Mouse (Mus musculus) limb, embryonic 14.5 days (tissue): ENCODE results near the gene Loxl1. TPM values are rescaled to one million over a fixed set of nuclear protein-coding genes. Genes with fewer than 3 reads are reported as not detected.

Experiments used
- ATAC-seq: fragments of 200-750 bp; cut with Nextera tagmentation; 2 replicates; pipeline ENCODE4 v1.8.0; 2017; ENCODE audit warnings: low read depth, moderate number of reproducible peaks, moderate TSS enrichment; ENCODE audit not compliant: low FRiP score
- DNase-seq: peaks from one replicate; pipeline ENCODE4 v3.0.0-alpha.2; 2015; ENCODE audit warnings: low spot score
- H3K27ac ChIP-seq: fragments of 300-500 bp; sonication (generic); replicated peaks from 2 replicates; pipeline ENCODE4 v1.5.1; 2014; ENCODE audit warnings: low read depth, mild to moderate bottlenecking, low read length, moderate library complexity, mixed read lengths
- H3K27me3 ChIP-seq: fragments of 300-500 bp; sonication (generic); 2 replicates; pipeline ENCODE4 v1.6.1; 2014; ENCODE audit warnings: low read length, mixed read lengths; ENCODE audit not compliant: control insufficient read depth, insufficient read depth
- H3K36me3 ChIP-seq: fragments of 300-500 bp; sonication (generic); 2 replicates; pipeline ENCODE4 v1.6.1; 2014; ENCODE audit warnings: mild to moderate bottlenecking, low read length, moderate library complexity, mixed read lengths; ENCODE audit not compliant: control insufficient read depth, insufficient read depth
- H3K4me1 ChIP-seq: fragments of 300-500 bp; sonication (generic); 2 replicates; pipeline ENCODE4 v1.6.1; 2014; ENCODE audit warnings: antibody characterized with exemption, low read length, mixed read lengths; ENCODE audit not compliant: control insufficient read depth, insufficient read depth
- H3K4me2 ChIP-seq: fragments of 300-500 bp; sonication (generic); replicated peaks from 2 replicates; pipeline ENCODE4 v1.6.1; 2014; ENCODE audit warnings: low read depth, mild to moderate bottlenecking, low read length, moderate library complexity; ENCODE audit not compliant: severe bottlenecking
- H3K4me3 ChIP-seq: fragments of 300-500 bp; sonication (generic); replicated peaks from 2 replicates; pipeline ENCODE4 v1.5.1; 2014; ENCODE audit warnings: low read length
- H3K9ac ChIP-seq: fragments of 300-500 bp; sonication (generic); 2 replicates; pipeline ENCODE4 v1.6.1; 2014; ENCODE audit warnings: mild to moderate bottlenecking, low read depth, low read length, moderate library complexity; ENCODE audit not compliant: severe bottlenecking
- H3K9me3 ChIP-seq: fragments of 300-500 bp; sonication (generic); 2 replicates; pipeline ENCODE4 v1.6.1; 2016; ENCODE audit warnings: low read length; ENCODE audit not compliant: control insufficient read depth
- POLR2A ChIP-seq: fragments of 200-500 bp; IDR thresholded peaks from 2 replicates; pipeline ENCODE4 v1.8.0; 2012; ENCODE audit warnings: inconsistent platforms, mild to moderate bottlenecking, moderate library complexity, borderline replicate concordance; ENCODE audit not compliant: insufficient read depth, insufficient read length; ENCODE audit errors: extremely low read depth
- WGBS: fragments of 180-500 bp; shearing (Covaris S2); extraction: QIAGEN DNeasy Blood & Tissue Kit; methylation state at CpG from one replicate; pipeline ENCODE4 v1.1.7; 2014; 5-methylcytosine and 5-hydroxymethylcytosine counted together
- polyA plus RNA-seq, 2 experiments: library from polyadenylated mRNA; depleted of rRNA in 1 of 2; stranded (reverse) in 1 of 2; unstranded in 1 of 2; fragments of >200 nt; fragmentation: Nextera tagmentation in 1 of 2; extraction: Ambion mirVana in 1 of 2; gene quantifications; 2 replicates each; pipeline versions ENCODE4 v1.2.1 to v1.2.3; 2012 to 2014

Loxl1 gene
- polyA plus RNA-seq, 2 experiments = 80.7 to 86.6 TPM

GRCm38 (mm10) chr9:58318317-58318716 is 5.3 kb upstream of the Loxl1 start:
- H3K36me3 ChIP-seq = no peaks in the 10 kb centered on the region
- ATAC-seq (no peak), DNase-seq (no peak)
- no peak overlapping the region for H3K4me2 ChIP-seq
- peaks cover 41% of the 10 kb centered on the region for H3K4me1 ChIP-seq
- TF ChIP-seq POLR2A = no peak
- WGBS = 76% methylated on average over 2 of the region's 3 CpGs
- H3K4me3 ChIP-seq = no peak overlapping the region
- H3K9ac ChIP-seq = no peak overlapping the region
- H3K9me3 ChIP-seq = no peaks in the 10 kb centered on the region
- no peaks in the 10 kb centered on the region for H3K27me3 ChIP-seq
- no peak overlapping the region for H3K27ac ChIP-seq

- Histone ChIP-seq H3K36me3 (no peaks in the 10 kb centered on the region), H3K9ac (no peak overlapping the region), H3K27me3 (no peaks in the 10 kb centered on the region), H3K4me1 (peaks cover 49% of the 10 kb centered on the region), H3K4me3 (no peak overlapping the region), H3K27ac (peak overlapping the region; percentile 61), H3K4me2 (no peak overlapping the region), H3K9me3 (no peaks in the 10 kb centered on the region)
- 51% methylated on average over 3 of the region's 3 CpGs for WGBS
- no peak for TF ChIP-seq POLR2A
- DNase-seq = no peak
- ATAC-seq = no peak
Observed at GRCm38 (mm10) chr9:58317381-58317780, 4.4 kb upstream of the Loxl1 start.

DNA sequence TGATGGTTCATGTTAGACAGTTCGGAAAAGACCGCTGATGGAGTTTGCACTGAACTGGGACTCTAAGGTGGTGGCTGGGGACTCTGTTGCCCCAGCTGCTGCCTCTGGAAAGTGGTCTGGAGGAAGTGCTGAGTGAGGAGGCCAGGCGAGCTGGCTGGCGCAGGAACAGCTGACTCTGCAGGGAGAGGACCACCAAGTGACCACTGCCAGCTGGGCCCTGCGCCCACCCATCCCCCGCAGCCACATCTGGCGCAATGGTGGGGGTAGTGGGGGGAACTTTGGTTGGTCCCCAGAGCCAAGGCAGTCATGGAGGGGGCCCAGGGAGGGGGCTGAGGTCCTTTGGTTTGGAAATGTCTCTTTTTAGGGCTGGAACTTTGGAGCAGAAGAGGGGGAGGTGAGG is 3.8 kb upstream of the Loxl1 start:
- H3K4me3 ChIP-seq = no peak overlapping the region
- no peaks in the 10 kb centered on the region for H3K36me3 ChIP-seq
- H3K4me1 ChIP-seq = peaks cover 50% of the 10 kb centered on the region
- H3K27ac ChIP-seq = no peak overlapping the region; the same call in 1 of the 2 replicates
- ATAC-seq = no peak
- H3K9ac ChIP-seq = no peak overlapping the region
- no peak for TF ChIP-seq POLR2A
- DNase-seq = no peak
- 48% methylated on average over 7 of the region's 7 CpGs for WGBS
- H3K9me3 ChIP-seq = no peaks in the 10 kb centered on the region
- no peaks in the 10 kb centered on the region for H3K27me3 ChIP-seq
- H3K4me2 ChIP-seq = no peak overlapping the region

DNA sequence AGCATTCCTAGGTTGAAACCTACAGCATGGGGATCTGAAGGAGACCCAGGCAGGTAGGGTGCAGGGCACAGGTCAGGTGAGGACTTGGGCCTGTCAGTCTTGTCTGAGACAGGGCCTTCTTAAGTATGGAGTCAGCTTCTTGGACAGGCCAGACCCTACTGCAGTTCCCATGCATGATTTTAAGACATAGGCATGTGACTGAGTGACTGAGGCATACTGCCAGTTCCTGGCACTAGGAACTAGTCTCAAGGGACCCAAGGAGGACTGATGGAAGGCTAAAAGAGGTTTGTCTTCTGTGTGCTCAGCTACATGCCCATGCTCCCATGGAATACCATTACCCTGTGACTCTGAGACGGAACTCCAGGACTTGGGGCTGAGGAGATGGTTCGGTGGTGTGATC is 2.9 kb upstream of the Loxl1 start:
- H3K4me2 ChIP-seq = no peak overlapping the region
- no peak overlapping the region for H3K9ac ChIP-seq
- TF ChIP-seq POLR2A = no peak
- 92% methylated on average over 2 of the region's 2 CpGs for WGBS
- peak overlapping the region; percentile 87 for H3K27ac ChIP-seq
- no peak for DNase-seq
- H3K36me3 ChIP-seq = no peaks in the 10 kb centered on the region
- H3K27me3 ChIP-seq = no peaks in the 10 kb centered on the region
- H3K9me3 ChIP-seq = no peaks in the 10 kb centered on the region
- no peak overlapping the region for H3K4me3 ChIP-seq
- H3K4me1 ChIP-seq = peaks cover 58% of the 10 kb centered on the region
- no peak for ATAC-seq

DNA sequence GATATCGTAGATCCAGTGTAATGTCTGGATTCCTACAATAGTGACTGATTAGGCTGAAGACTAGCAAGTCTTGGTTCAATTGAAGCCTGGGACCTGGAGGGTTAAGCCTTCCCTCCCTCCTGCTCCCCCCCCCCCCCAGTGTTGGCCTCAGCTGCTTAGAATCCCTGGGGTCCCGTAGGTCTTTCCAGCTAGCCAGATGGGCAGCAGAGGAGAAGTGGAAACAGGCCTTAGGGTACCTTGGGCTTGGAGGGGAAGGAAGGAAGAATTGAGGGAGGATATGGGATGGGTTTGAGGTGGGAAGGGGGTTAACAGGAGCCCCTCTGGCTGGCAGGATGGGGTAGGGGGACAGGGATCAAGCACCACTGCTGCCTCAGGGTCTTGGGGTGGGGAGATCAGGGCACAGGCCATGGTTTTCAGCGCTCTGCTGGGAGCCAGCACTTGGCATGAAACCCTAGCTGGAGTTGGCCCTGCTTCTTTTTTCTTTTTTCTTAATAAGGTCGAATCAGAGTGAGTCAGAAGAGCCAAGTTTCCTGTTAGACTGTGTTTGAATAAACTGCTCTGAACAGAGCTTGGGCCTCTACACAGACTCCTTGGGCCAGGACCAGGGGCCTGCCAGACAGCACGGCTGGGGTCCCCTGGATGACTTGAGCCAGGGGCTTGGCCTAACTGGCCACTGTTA is 1.8 kb upstream of the Loxl1 start:
- H3K27me3 ChIP-seq = no peaks in the 10 kb centered on the region
- H3K4me2 ChIP-seq = peak overlapping the region; percentile 33; the same call in 1 of the 2 replicates
- WGBS = 21% methylated on average over 5 of the region's 5 CpGs
- H3K4me1 ChIP-seq = peaks cover 65% of the 10 kb centered on the region
- no peak overlapping the region for H3K4me3 ChIP-seq
- no peak for TF ChIP-seq POLR2A
- H3K9ac ChIP-seq = no peak overlapping the region
- peak; percentile 38 for ATAC-seq
- DNase-seq = peak; percentile 84
- H3K9me3 ChIP-seq = no peaks in the 10 kb centered on the region
- no peaks in the 10 kb centered on the region for H3K36me3 ChIP-seq
- H3K27ac ChIP-seq = peak overlapping the region; percentile 87
